Mouse (Mus musculus) cerebellum, postnatal 14 days (tissue): Measurements from ENCODE around the gene Lhx1.

Experiments
- DNase-seq, 2 experiments: peaks; one replicate each; pipeline ENCODE4 v3.0.0; 2021; ENCODE audit warnings: mixed read lengths in 2 of 2

The Lhx1 gene

GRCm38 (mm10) chr11:84480451-84480850 lies 44.9 kb downstream of the Lhx1 start:
- DNase-seq: peak; percentile 12 to 17

- no peak for DNase-seq
Measured at GRCm38 (mm10) chr11:84476641-84477040, 48.7 kb downstream of the Lhx1 start.

GRCm38 (mm10) chr11:84475991-84476390 lies 49.3 kb downstream of the Lhx1 start:
- no peak for DNase-seq

- DNase-seq: no peak
Measured at GRCm38 (mm10) chr11:84473093-84473667, 52.2 kb downstream of the Lhx1 start.
